Mouse (Mus musculus) intestine, embryonic 16.5 days (tissue): Measurements from ENCODE around the gene Mmp19. TPM values are rescaled to one million over a fixed set of nuclear protein-coding genes. Genes with fewer than 3 reads are reported as not detected.

Experiments
- ATAC-seq: fragments of 200-750 bp; cut with Nextera tagmentation; 2 replicates; pipeline ENCODE4 v1.8.0; 2017; ENCODE audit warnings: moderate TSS enrichment, moderate library complexity
- H3K27ac ChIP-seq: fragments of 300-500 bp; sonication (generic); 2 replicates; pipeline ENCODE4 v1.5.1; 2014; ENCODE audit warnings: mild to moderate bottlenecking, low read length
- H3K27me3 ChIP-seq: fragments of 300-500 bp; sonication (generic); replicated peaks from 2 replicates; pipeline ENCODE4 v1.6.1; 2014; ENCODE audit warnings: low read length, control low read depth, mixed read lengths; ENCODE audit not compliant: control insufficient read depth, insufficient read depth
- H3K36me3 ChIP-seq: fragments of 300-500 bp; sonication (generic); 2 replicates; pipeline ENCODE4 v1.6.1; 2014; ENCODE audit warnings: low read length, control low read depth; ENCODE audit not compliant: control insufficient read depth, insufficient read depth
- H3K4me1 ChIP-seq: fragments of 300-500 bp; sonication (generic); 2 replicates; pipeline ENCODE4 v1.6.1; 2014; ENCODE audit warnings: low read length, control low read depth, mixed read lengths; ENCODE audit not compliant: control insufficient read depth, insufficient read depth
- H3K4me2 ChIP-seq: fragments of 300-500 bp; sonication (generic); 2 replicates; pipeline ENCODE4 v1.6.1; 2014; ENCODE audit warnings: low read depth, low read length, control low read depth
- H3K4me3 ChIP-seq: fragments of 300-500 bp; sonication (generic); 2 replicates; pipeline ENCODE4 v1.5.1; 2014; ENCODE audit warnings: mild to moderate bottlenecking, low read length
- H3K9ac ChIP-seq: fragments of 300-500 bp; sonication (generic); 2 replicates; pipeline ENCODE4 v1.6.1; 2014; ENCODE audit warnings: low read depth, low read length
- H3K9me3 ChIP-seq: fragments of 300-500 bp; sonication (generic); 2 replicates; pipeline ENCODE4 v1.6.1; 2016; ENCODE audit warnings: low read length, control low read depth; ENCODE audit not compliant: control insufficient read depth
- WGBS: fragments of 180-500 bp; shearing (Covaris S2); extraction: QIAGEN DNeasy Blood & Tissue Kit; methylation state at CpG from one replicate; pipeline ENCODE4 v1.1.7; 2014; 5-methylcytosine and 5-hydroxymethylcytosine counted together
- polyA plus RNA-seq: library from polyadenylated mRNA; unstranded; fragments of >200 nt; fragmentation: Nextera tagmentation; extraction: Ambion mirVana; gene quantifications from 2 replicates; pipeline ENCODE4 v1.2.1, GENCODE M21; 2015

The Mmp19 gene
- polyA plus RNA-seq, 1 experiment from 2014 or later: 0.81 TPM

DNA sequence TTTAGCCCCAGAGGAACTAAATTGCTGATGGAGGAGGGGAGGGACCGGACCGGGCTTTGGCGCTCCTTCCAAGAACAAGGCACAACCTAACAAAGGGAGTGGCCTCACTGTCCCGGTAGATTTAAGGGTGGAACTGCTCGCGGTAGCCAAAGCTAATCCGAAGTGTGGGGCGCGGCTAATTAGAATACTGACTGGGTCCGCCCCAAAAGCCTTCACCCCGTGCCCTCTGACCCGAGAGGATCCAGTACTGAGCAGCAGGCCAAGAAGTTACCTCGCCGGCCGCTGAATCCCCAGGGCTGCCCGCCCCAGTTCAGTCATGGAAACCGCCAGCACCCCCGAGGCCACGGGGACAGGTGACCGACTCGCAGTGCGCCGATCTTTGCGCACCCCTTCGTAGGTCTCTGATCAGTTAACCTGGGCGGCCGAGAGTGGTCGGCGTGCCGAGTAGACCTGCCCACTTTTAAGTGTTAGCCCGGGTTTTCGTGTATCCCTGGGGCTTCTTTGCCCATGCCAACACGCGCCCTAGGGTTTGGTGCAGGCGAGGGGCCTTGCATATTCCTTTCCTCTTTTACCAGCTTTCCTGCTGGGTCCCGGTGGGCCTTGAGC, 43.0 kb upstream of the Mmp19 start, which contains the start of gene Pym1:
Pym1 (plus strand) TSS at position 244 of the 606 bp plus-strand sequence.
- no peaks in the 10 kb centered on the region for H3K27me3 ChIP-seq
- WGBS: 0% methylated on average over 36 of the region's 36 CpGs

DNA sequence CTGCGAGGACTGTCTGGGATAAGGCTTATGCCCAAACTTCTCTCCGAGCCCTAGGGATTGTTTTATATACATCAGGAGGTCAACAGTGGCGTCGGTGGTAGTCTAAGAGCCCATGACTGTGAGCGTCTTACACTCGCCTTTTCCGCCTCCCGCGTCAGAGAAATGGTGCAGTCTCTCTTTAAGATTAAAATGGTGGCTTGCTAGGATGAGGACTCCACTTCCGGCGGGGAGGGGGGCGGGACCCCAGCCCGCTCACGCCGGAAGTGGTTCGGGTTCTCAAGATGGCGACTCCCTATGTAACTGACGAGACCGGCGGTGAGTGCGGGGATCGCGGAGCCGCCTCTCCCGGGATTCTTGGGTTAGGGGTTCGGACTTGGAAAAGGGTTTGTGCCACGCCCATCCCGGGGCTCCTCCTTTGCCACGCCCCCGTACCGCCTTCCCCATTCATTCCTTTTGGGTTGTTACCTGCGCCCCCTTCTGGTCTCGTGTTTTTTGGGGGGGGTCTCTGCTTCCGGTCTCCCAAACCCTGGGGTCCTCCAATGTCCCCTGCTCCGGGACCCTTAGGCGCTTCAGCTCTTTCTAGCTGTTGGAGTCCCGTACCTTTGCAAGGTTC, 42.4 kb upstream of the Mmp19 start:
- Histone ChIP-seq H3K36me3 (no peaks in the 10 kb centered on the region), H3K9me3 (no peaks in the 10 kb centered on the region), H3K4me3 (peak overlapping the region; percentile 68), H3K4me1 (peaks cover 17% of the 10 kb centered on the region), H3K27me3 (no peaks in the 10 kb centered on the region), H3K27ac (peak overlapping the region; percentile 98), H3K9ac (peak overlapping the region; percentile 88), H3K4me2 (peak overlapping the region; percentile 82)
- peak; percentile 87 for ATAC-seq
- under 1% methylated on average over 37 of the region's 37 CpGs for WGBS

More for the DNA sequence above, 43.0 kb upstream of the Mmp19 start, which contains the start of gene Pym1:
- H3K4me1 ChIP-seq: peaks cover 19% of the 10 kb centered on the region
- peak; percentile 79 for ATAC-seq
- H3K9ac ChIP-seq: peak within 1 kb of the TSS; percentile 88
- no peaks in the 10 kb centered on the region for H3K9me3 ChIP-seq
- H3K27ac ChIP-seq: peak within 1 kb of the TSS; percentile 98
- peak within 1 kb of the TSS; percentile 82 for H3K4me2 ChIP-seq
- H3K36me3 ChIP-seq: no peaks in the 10 kb centered on the region
- peak within 1 kb of the TSS; percentile 68 for H3K4me3 ChIP-seq

DNA sequence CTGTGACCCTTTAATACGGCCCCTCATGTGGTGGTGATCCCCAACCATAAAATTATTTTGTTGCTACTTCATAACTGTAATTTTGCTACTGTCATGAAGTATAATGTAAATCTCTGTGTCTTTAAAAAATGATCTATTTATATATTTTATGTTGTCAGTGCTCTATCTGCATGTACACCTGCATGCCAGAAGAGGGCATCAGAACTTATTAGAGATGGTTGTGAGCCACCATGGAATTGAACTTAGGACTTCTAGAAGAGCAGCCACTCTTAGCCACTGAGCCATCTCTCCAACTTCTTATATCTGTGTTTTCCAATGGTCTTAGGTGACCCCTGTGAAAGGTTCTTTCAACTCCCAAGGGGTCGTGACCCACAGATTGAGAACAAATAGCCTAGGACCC, 17.8 kb upstream of the Mmp19 start:
- Histone ChIP-seq H3K9me3 (no peaks in the 10 kb centered on the region), H3K4me1 (no peaks in the 10 kb centered on the region), H3K27me3 (no peaks in the 10 kb centered on the region), H3K4me3 (no peak overlapping the region), H3K27ac (no peak overlapping the region), H3K9ac (no peak overlapping the region), H3K4me2 (no peak overlapping the region), H3K36me3 (no peaks in the 10 kb centered on the region)
- 78% methylated on average over 2 of the region's 2 CpGs for WGBS
- no peak for ATAC-seq

DNA sequence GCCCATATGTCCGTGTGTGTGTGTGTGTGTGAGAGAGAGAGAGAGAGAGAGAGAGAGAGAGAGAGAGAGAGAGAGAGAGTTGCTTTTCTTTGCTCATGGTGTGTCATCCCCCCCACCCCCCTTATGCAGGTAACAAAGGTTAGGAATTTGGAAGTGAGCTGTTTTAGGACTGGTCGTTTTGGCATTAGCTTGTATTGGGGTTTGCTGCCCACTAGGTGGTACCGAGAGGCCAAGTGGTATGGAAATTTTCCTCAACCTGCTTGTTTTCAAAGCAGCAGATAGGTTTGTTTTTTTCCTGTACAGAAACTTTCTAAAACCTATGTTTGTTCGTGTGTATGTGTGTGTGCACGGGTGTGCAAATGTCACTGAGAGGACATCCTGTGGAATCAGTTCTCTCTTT, 17.0 kb upstream of the Mmp19 start:
- Histone ChIP-seq H3K9ac (no peak overlapping the region), H3K27me3 (no peaks in the 10 kb centered on the region), H3K9me3 (no peaks in the 10 kb centered on the region), H3K4me1 (0 out of 2 replicates have a peak, but pooled peaks cover 2% of the 10 kb centered on the region), H3K36me3 (no peaks in the 10 kb centered on the region), H3K27ac (no peak overlapping the region), H3K4me2 (no peak overlapping the region), H3K4me3 (no peak overlapping the region)
- WGBS: 30% methylated on average over 5 of the region's 5 CpGs
- ATAC-seq: no peak

DNA sequence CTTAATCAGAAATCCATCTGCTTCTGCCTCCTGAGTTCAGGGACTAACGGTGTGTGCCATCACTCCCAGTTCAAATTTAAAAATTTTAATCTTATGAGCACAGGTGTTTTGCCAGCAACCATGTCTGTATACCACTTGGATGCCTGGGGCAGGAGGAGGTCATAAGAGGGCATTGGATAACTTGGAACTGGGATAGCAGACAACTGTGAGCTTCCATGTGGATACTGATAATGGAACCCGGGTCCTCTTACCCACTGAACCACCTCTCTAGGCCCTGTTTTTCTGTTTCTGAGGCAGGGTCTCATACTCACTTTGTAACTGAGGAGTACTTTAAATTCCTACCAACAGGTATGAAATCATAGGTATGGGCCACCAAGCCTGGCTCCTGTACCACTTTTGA, 12.3 kb upstream of the Mmp19 start:
- Histone ChIP-seq H3K4me1 (0 out of 2 replicates have a peak, but pooled peaks cover 2% of the 10 kb centered on the region), H3K4me2 (no peak overlapping the region), H3K4me3 (no peak overlapping the region), H3K36me3 (no peaks in the 10 kb centered on the region), H3K27me3 (no peaks in the 10 kb centered on the region), H3K9ac (no peak overlapping the region), H3K27ac (no peak overlapping the region), H3K9me3 (no peaks in the 10 kb centered on the region)
- WGBS: 92% methylated on average over 2 of the region's 2 CpGs
- ATAC-seq: no peak

DNA sequence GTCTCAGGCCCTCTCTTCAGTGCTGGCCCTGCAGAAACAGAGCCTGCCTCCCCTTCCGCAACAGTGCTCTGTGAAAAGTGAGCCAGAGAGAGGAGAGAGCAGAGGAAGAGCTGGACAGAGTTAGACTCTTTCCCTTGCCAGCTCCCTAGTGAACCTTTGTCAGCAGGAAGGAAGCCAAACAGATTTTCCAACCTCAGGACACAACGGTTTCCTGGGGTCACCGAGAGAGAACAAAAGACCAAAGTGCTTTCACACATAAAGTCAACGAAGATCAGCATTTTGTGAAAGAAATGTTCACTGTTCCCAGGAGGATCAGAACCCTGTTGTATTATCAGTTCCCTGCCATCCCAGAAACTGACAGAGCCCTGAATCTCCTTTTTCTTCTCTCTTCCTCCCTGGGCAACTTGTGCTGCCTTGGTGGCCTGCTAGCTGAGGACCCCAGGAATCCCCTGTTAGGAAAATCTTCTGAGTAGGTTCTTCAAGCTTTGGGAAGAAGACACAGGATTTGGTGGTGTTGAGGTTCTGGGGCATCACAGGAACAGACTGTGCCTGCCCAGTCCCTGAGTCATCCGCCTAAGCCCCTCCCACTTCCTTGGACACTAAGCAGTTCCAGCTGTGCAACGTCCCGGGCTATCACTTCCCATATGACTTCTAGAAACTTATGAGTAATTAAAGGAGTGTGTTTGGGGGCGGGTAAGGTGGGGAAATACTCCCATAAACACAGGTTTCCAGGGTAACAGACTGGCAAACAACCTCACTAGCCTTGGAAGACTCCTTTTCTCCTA, 11.5 kb upstream of the Mmp19 start:
- no peak overlapping the region; the same call in 1 of the 2 replicates for H3K4me2 ChIP-seq
- H3K9ac ChIP-seq: no peak overlapping the region
- H3K4me1 ChIP-seq: 0 out of 2 replicates have a peak, but pooled peaks cover 2% of the 10 kb centered on the region
- peak overlapping the region; percentile 71 for H3K27ac ChIP-seq
- no peaks in the 10 kb centered on the region for H3K36me3 ChIP-seq
- no peaks in the 10 kb centered on the region for H3K9me3 ChIP-seq
- no peak overlapping the region for H3K4me3 ChIP-seq
- no peaks in the 10 kb centered on the region for H3K27me3 ChIP-seq
- 25% methylated on average over 8 of the region's 8 CpGs for WGBS
- peak; percentile 96 for ATAC-seq

DNA sequence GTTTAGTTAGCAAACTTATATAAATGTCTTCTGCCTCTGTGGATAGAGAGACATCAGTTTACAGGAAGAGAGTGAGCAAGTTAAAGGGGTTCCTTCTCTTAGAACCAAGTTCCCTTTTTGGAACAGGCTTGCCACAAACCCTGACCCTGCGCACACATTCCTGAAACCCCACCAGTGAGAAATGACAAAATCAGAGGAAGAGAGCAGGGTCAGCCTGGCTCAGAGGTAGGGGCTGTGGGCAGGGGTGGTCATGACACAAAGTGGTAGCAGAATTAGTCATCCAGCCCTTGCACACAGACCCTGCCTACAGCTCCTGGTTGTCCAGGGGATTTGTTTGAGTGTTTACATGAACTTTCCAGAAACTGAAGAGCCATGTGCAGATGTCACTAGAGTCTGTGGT, 10.5 kb upstream of the Mmp19 start:
- no peaks in the 10 kb centered on the region for H3K36me3 ChIP-seq
- H3K4me1 ChIP-seq: 0 out of 2 replicates have a peak, but pooled peaks cover 2% of the 10 kb centered on the region
- no peaks in the 10 kb centered on the region for H3K9me3 ChIP-seq
- peak overlapping the region; percentile 31; the same call in 1 of the 2 replicates for H3K27ac ChIP-seq
- H3K4me3 ChIP-seq: no peak overlapping the region
- H3K27me3 ChIP-seq: no peaks in the 10 kb centered on the region
- WGBS: 76% methylated on average over 1 of the region's 1 CpGs
- H3K9ac ChIP-seq: no peak overlapping the region
- ATAC-seq: no peak
- no peak overlapping the region for H3K4me2 ChIP-seq

DNA sequence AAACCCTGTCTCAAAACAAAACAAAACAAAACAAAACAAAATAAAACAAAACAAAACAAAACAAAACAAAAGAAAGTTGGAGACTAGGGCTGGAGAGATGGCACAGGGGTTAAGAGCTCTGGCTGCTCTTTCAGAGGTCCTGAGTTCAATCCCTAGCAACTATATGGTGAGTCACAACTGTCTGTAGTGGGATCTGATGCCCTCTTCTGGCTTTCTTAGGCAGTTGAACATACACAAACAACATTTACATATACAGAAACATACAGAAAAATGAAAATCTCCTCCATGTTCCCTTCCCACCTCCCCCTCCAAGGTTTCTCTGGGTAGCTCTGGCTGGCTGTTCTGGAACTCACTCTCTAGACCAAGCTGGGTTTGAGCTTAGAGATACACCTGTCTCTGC, 1.3 kb downstream of the Mmp19 start:
- Histone ChIP-seq H3K4me1 (no peaks in the 10 kb centered on the region), H3K9me3 (no peaks in the 10 kb centered on the region), H3K4me2 (no peak overlapping the region), H3K27me3 (no peaks in the 10 kb centered on the region), H3K4me3 (no peak overlapping the region), H3K36me3 (no peaks in the 10 kb centered on the region), H3K9ac (no peak overlapping the region), H3K27ac (no peak overlapping the region)
- ATAC-seq: no peak

DNA sequence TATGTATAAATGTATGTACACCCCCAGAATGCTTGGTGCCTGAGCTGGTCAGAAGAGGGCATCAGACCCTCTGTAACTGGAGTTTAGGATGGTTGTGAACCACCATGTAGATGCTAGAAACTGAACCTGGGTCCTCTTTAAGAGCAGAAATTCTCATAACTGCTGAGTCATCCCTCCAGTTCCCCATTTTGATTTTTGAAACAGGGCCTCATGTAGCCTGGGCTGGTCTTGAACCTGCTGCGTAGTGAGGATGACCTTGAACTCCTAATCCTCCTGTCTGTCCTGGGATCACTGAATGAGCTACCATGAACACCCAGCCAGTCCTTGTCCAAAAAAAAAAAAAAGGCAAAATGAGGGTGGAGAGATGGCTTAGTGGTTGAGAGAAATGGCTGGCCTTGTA, 2.5 kb downstream of the Mmp19 start:
- H3K36me3 ChIP-seq: no peaks in the 10 kb centered on the region
- H3K4me3 ChIP-seq: no peak overlapping the region
- H3K27ac ChIP-seq: no peak overlapping the region
- no peak overlapping the region for H3K4me2 ChIP-seq
- no peak for ATAC-seq
- no peak overlapping the region for H3K9ac ChIP-seq
- WGBS: 91% methylated on average over 1 of the region's 1 CpGs
- no peaks in the 10 kb centered on the region for H3K9me3 ChIP-seq
- no peaks in the 10 kb centered on the region for H3K27me3 ChIP-seq
- no peaks in the 10 kb centered on the region for H3K4me1 ChIP-seq
